Mouse (Mus musculus): Measurements from ENCODE around the gene Dgki.

DNA sequence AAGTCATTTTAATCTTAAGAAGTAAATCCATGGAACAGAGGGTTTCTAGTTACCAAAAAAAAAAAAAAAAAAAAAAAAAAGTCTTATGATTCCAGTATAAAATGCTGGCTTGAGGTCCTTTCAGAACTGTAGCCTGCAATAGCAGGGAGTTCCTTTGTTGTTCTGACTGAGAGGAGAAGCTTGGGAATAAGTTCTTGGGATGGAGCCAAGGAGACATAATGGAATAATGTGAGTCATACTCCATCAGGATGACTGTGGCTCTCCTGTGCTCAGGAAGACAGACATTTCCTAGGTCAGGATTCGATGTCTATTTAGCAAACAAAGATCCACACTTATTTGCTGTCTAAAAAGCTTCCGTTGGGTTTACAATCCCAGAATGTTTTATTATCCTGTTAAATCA, 318.3 kb downstream of the Dgki start:
- TF ChIP-seq CTCF (IDR thresholded peaks at IDR 0.05; ENCODE audit: low read depth, low read length) (no peak), GATA1 (IDR thresholded peaks at IDR 0.05; ENCODE audit: borderline replicate concordance, low read length) (no peak), GATA2 (IDR thresholded peaks at IDR 0.05; ENCODE audit: borderline replicate concordance, low read depth, low read length) (no peak)
